Mouse (Mus musculus): Measurements from ENCODE around the gene Lalba.

- no peak for TF ChIP-seq GATA1 (IDR thresholded peaks at IDR 0.05; ENCODE audit: borderline replicate concordance, low read length)
- TF ChIP-seq FLI1 (IDR thresholded peaks at IDR 0.05; ENCODE audit: low read length): no peak
These were observed 38.7 kb upstream of the Lalba start for GRCm38 (mm10) chr15:98521245-98521644.

Data from megakaryocyte, embryonic 14.5 days (primary cell).